Mouse (Mus musculus) left cerebral cortex, postnatal 36 days (tissue): Measurements from ENCODE around the gene 0610010F05Rik. TPM values are rescaled to one million over a fixed set of nuclear protein-coding genes. Genes with fewer than 3 reads are reported as not detected.

Experiments
- DNase-seq, 2 experiments: peaks; one replicate each; pipeline ENCODE4 v3.0.0; 2021 to 2022; ENCODE audit warnings: low spot score in 2 of 2, mixed read lengths in 1 of 2
- intact Hi-C: fragments of 180-260 bp; cut with DNase I; formaldehyde crosslinking; loops from one replicate; pipeline ENCODE4 v1.15.1; 2025
- total RNA-seq, 2 experiments: library from RNA; stranded (reverse); gene quantifications; 2 replicates each; pipeline ENCODE4 v1.2.3; 2021

Gene 0610010F05Rik
- 10 to 100 TPM; 39.2 to 42.7 TPM for total RNA-seq

GRCm38 (mm10) chr11:23632945-23633878 lies at the start of gene 0610010F05Rik:
TSS of gene 0610010F05Rik (minus strand) at chr11:23633639.
- DNase-seq: peak; percentile 81 to 86
- intact Hi-C loops: loop anchor here (1.0 kb wide), 1 partner anchor 32 kb away; the partner anchor contains the start of genes Pex13 and Pus10

- intact Hi-C loops: no loop called here
- DNase-seq: no peak
Measured at GRCm38 (mm10) chr11:23682561-23682960, 49.1 kb upstream of the 0610010F05Rik start.

- intact Hi-C loops: no loop called here
Measured at GRCm38 (mm10) chr11:23680435-23680950, 47.1 kb upstream of the 0610010F05Rik start.

DNA sequence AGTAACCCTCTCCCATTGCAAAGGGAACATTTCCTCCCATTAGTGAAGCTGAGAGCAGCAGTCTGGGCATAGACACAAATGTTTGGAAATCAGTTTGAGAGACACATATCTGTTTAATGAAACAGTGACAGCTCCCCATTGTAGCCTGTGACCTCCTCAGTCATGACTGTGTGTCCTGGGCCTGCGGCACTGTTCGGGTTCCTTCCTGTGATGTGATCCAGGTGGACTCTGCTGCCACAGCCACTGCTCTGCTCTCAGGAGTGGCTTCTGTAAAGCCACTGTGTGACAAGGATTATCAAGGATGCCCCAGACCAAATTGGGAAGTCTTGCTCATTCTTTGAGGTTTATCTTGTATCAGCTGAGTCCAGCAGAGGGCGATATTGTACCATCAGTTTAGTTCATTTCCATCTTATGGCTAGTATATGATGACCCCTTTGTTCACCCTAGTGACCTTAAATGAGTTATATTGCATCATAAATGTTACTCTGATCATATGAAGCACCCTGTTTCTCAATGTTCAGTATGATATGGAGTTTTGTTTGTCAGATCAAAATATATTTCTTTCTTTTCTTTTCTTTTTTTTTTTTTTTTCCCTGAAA lies 45.7 kb upstream of the 0610010F05Rik start:
- DNase-seq: peak in 1 of 2 experiments; percentile 48
- intact Hi-C loops: loop anchor here (2.0 kb wide), 1 partner anchor 276 kb away; no protein-coding TSS in a partner anchor

More at GRCm38 (mm10) chr11:23680435-23680950, 47.1 kb upstream of the 0610010F05Rik start:
- no peak for DNase-seq

DNA sequence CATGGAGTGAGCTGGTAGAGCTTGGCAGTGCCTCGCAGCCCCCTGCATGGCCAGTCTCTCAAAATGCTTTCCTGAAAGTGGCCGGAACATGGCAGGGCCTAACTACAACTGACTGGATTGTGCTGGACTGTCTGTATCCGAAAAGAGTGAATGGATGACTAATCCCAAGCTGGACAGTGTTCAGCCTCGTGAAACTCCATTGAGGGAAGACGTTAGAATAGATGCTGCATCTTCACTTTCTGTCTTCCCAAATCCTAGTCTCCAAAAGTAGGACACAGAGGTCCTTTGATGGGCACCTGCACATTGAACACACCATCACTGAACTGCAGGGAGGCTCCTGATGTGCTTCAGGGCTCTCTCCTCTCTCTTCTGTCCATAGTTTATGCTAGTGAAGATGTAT lies 42.7 kb upstream of the 0610010F05Rik start:
- DNase-seq: no peak
- intact Hi-C loops: no loop called here

GRCm38 (mm10) chr11:23672256-23672749 lies 38.9 kb upstream of the 0610010F05Rik start:
- DNase-seq: no peak
- intact Hi-C loops: no loop called here

DNA sequence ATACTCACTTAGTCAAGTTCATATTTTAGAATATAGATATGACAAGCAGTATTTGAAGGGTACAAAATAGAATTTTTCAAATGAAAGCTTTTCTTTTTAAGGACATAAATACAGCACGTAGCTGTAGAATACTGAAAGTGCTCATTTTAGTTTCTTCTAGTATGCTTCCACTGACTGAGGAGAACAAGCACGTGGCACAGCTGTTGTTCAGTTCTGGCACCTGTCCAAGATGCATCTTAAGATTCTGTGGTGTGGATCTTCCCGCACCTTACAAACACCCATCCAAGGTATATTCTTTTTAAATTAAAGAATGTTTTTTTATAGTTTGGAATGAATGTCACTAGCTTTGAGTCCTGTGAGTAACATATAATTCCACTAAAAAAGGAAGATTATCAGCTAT lies 33.7 kb upstream of the 0610010F05Rik start:
- no peak for DNase-seq
- intact Hi-C loops: loop anchor here (5.0 kb wide), 1 partner anchor 105 kb away; the partner anchor contains the start of gene Rel

DNA sequence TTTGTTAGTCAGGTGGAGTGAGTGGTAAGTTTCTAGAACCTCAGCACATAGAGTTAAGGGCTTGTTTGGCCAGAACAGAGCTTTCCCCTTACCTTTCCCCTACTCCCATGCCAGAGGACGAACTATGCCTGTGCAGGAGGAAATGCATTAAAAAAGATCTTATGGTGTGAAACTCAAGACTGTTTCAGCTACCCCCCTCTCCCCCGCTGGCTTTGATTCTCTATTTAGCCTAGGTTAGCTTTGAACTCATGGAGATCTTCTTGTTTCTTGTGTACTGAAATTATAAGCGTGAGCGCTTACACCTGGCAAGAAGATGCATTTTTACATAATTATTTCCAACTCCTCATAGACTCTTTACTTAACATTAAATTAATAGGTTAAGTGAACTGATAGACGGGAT lies 33.1 kb upstream of the 0610010F05Rik start:
- intact Hi-C loops: loop anchor here (5.0 kb wide), 1 partner anchor 106 kb away; the partner anchor contains the start of gene Rel
- no peak for DNase-seq

- peak; percentile 90 to 92 for DNase-seq
- intact Hi-C loops: loop anchor here (1.0 to 5.0 kb wide), 2 partner anchors 33 to 106 kb away; partner anchors contain the start of genes 0610010F05Rik and Rel
Measured at GRCm38 (mm10) chr11:23665798-23666501, 32.5 kb upstream of the 0610010F05Rik start, which contains the start of gene Pex13. TSS of gene Pex13 (minus strand) at chr11:23665959.

- DNase-seq: no peak
- intact Hi-C loops: loop anchor here (1.0 to 5.0 kb wide), 2 partner anchors 32 to 107 kb away; partner anchors contain the start of genes 0610010F05Rik and Rel
Measured at GRCm38 (mm10) chr11:23665311-23665786, 31.9 kb upstream of the 0610010F05Rik start, which contains the start of gene Pus10. TSS of gene Pus10 (plus strand) at chr11:23665674.

- intact Hi-C loops: no loop called here
- DNase-seq: no peak
Measured at GRCm38 (mm10) chr11:23664232-23664631, 30.8 kb upstream of the 0610010F05Rik start.

- intact Hi-C loops: no loop called here
Measured at GRCm38 (mm10) chr11:23657791-23658190, 24.4 kb upstream of the 0610010F05Rik start.

GRCm38 (mm10) chr11:23653666-23654065 lies 20.2 kb upstream of the 0610010F05Rik start:
- no peak for DNase-seq
- intact Hi-C loops: no loop called here

More at GRCm38 (mm10) chr11:23657791-23658190, 24.4 kb upstream of the 0610010F05Rik start:
- DNase-seq: no peak

DNA sequence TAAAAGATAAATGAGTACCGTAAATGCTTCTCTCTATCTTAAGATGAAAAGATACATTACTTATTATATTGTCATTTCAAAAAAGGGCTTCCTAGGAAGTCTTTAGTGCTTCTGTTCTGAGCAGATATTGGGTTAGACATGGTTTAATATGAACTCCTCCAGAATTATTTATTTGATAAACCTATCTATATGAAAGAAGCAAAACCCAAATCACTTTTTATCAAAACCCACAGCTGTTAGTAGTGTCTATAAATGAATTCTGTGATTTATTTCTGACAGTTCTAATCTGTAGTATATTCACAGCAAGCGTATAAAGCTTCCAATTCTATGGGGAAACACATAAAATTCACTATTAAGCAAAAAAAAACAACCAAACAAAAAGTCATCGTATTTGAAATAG lies 14.4 kb upstream of the 0610010F05Rik start:
- intact Hi-C loops: no loop called here
- DNase-seq: no peak

DNA sequence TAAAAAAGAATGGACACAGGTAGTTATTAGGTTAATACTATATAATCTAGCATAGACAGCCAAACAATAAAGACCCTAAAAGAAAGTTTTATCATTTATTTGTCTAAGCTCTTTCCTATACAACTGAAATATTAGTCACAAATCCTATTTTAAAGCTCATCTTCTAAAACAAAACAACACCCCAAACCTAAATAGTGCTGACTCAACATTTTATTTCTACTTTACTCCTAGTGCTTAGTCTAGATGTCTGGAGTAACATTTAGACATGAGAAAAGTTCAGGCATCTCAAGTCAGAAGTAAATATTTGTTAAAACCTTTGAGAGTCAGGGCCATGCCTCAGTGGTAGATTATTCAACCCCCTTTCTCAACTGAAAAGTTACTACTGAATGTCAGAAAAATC lies 14.0 kb upstream of the 0610010F05Rik start:
- no peak for DNase-seq
- intact Hi-C loops: no loop called here

- DNase-seq: no peak
- intact Hi-C loops: no loop called here
Measured at GRCm38 (mm10) chr11:23634573-23634972, 1.1 kb upstream of the 0610010F05Rik start.

GRCm38 (mm10) chr11:23633879-23634215 lies 408 bp upstream of the 0610010F05Rik start:
- DNase-seq: no peak
- intact Hi-C loops: loop anchor here (1.0 kb wide), 1 partner anchor 31 kb away; the partner anchor contains the start of genes Pex13 and Pus10

- intact Hi-C loops: no loop called here
- DNase-seq: no peak
Measured at GRCm38 (mm10) chr11:23630664-23631063, 2.8 kb downstream of the 0610010F05Rik start.

DNA sequence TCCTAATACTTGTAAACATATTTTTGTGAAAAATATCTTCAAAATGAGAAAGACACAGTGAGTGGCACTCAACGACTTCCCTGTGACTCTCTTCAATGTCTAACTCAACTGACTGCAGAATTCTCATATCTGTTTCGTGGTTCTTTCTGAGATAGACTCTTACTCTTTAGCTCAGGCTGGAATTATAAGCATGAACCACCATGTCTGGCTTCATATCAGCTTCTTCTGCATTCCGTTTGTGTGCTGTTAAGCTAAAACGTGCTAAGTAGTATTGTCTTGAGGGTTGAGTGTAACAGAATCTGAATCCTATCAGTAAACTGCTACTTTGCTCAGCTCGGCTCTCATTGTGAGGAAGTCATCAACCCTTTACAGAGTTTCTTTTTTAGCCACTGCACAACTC lies 14.4 kb downstream of the 0610010F05Rik start:
- intact Hi-C loops: no loop called here
- no peak for DNase-seq
